In genomic region chr2:28974520-28974919, GRCm38 (mm10) we compare ENCODE assay signal across 9 mouse cellular contexts. TPM values are rescaled to one million over a fixed set of nuclear protein-coding genes. Genes with fewer than 3 reads are reported as not detected.
DNase-seq lines count a peak whose midpoint lies in the region; ATAC-seq and TF ChIP-seq lines count a peak whose summit lies in the region.
"Had no signal": no experiment of that assay in that cellular context is flagged by ENCODE, and none has a peak within 500 bp of the region (broad histone marks: within the 10 kb centered on the region; RNA-seq: fewer than 3 reads in every experiment).

No protein-coding gene starts in this region.

- no peak for ATAC-seq in intestine, embryonic 14.5 days (replicated peaks; ENCODE audit: low FRiP score, low TSS enrichment, low read depth)

- no peak overlapping the region for H3K9ac ChIP-seq in intestine, embryonic 14.5 days (ENCODE audit: low read length)
- H3K9ac ChIP-seq: midbrain, embryonic 12.5 days had no signal

- WGBS in intestine, embryonic 14.5 days: 16% methylated on average over 6 of the region's 6 CpGs

- H3K4me2 ChIP-seq in intestine, embryonic 14.5 days (ENCODE audit: low read length): no peak overlapping the region
- H3K4me2 ChIP-seq: midbrain, embryonic 12.5 days had no signal

- DNase-seq in kidney, postnatal 10 days: peak; percentile 65
- DNase-seq in kidney, adult 8-10 months: no peak
- peak; percentile 59 for DNase-seq in adrenal gland, postnatal 10 days
- DNase-seq in intestine, embryonic 14.5 days (ENCODE audit: low spot score): peak; percentile 58
- no peak for DNase-seq in natural killer cell, adult 2 months (ENCODE audit: low spot score in 2 of 2)
- DNase-seq in layer of hippocampus, postnatal 10 days (ENCODE audit: low spot score in 2 of 2): no peak
- DNase-seq in thymus, postnatal 25 days: no peak

- H3K36me3 ChIP-seq in E14TG2a.4 (ENCODE audit: insufficient read depth, low read length): no peaks in the 10 kb centered on the region
- no peaks in the 10 kb centered on the region for H3K36me3 ChIP-seq in intestine, embryonic 14.5 days (ENCODE audit: control insufficient read depth, insufficient read depth, low read length)
- H3K36me3 ChIP-seq: midbrain, embryonic 12.5 days had no signal

- H3K4me3 ChIP-seq in E14TG2a.4 (replicated peaks; ENCODE audit: low read length): peak overlapping the region; percentile 68
- no peak overlapping the region for H3K4me3 ChIP-seq in intestine, embryonic 14.5 days (ENCODE audit: low read depth, low read length)
- H3K4me3 ChIP-seq: midbrain, embryonic 12.5 days had no signal

- H3K9me3 ChIP-seq in E14TG2a.4 (ENCODE audit: low read length): no peaks in the 10 kb centered on the region
- H3K9me3 ChIP-seq in intestine, embryonic 14.5 days (ENCODE audit: control insufficient read depth, low read length): no peaks in the 10 kb centered on the region
- H3K9me3 ChIP-seq: midbrain, embryonic 12.5 days had no signal

- no peak for TF ChIP-seq CTCF in E14TG2a.4 (conservative IDR thresholded peaks at IDR 0.05; ENCODE audit: low read length)

- H3K27me3 ChIP-seq in E14TG2a.4 (ENCODE audit: insufficient read depth, low read length): peaks cover 48% of the 10 kb centered on the region
- H3K27me3 ChIP-seq in intestine, embryonic 14.5 days (replicated peaks; ENCODE audit: control insufficient read depth, insufficient read depth, low read length): no peaks in the 10 kb centered on the region

- H3K27ac ChIP-seq in intestine, embryonic 14.5 days (ENCODE audit: low read depth): no peak overlapping the region
- H3K27ac ChIP-seq: midbrain, embryonic 12.5 days had no signal

- peaks cover 33% of the 10 kb centered on the region for H3K4me1 ChIP-seq in E14TG2a.4 (replicated peaks; ENCODE audit: low read depth, low read length)
- H3K4me1 ChIP-seq in intestine, embryonic 14.5 days (replicated peaks; ENCODE audit: control insufficient read depth, insufficient read depth, low read length): peaks cover 15% of the 10 kb centered on the region

RNA-seq across cellular contexts. Expression of gene Barhl1, which starts 58.1 kb away (rescaled TPM):
- under 1 TPM; 0.12 to 0.24 TPM for total RNA-seq in adrenal gland, postnatal 10 days (2021)
- polyA plus RNA-seq in intestine, embryonic 14.5 days (2014; fragmentation: Nextera tagmentation; extraction: Ambion mirVana): not detected in 2 replicates
- total RNA-seq in layer of hippocampus, postnatal 10 days (2021): under 1 TPM; 0.20 to 0.23 TPM

Comparison
In these comparisons a context has a peak if more than half of its experiments do, and no peak if none do; other contexts are left out.
1. DNase-seq: peak in kidney, postnatal 10 days (single experiment), adrenal gland, postnatal 10 days (single experiment) and intestine, embryonic 14.5 days (single experiment); none in kidney, adult 8-10 months (0 of 2), natural killer cell, adult 2 months (0 of 2), layer of hippocampus, postnatal 10 days (0 of 2) and thymus, postnatal 25 days (single experiment).